Mouse (Mus musculus) cortical plate, adult 2 months (tissue): ENCODE measurements around the gene Cgnl1.

Source experiments
- CTCF ChIP-seq: fragments of 200-500 bp; IDR thresholded peaks from 2 replicates; pipeline ENCODE4 v1.5.1; 2011; ENCODE audit warnings: mild to moderate bottlenecking, control low read depth, low read length; ENCODE audit not compliant: insufficient read depth; ENCODE audit errors: extremely low read depth
- POLR2A ChIP-seq: fragments of 200-500 bp; IDR thresholded peaks from 2 replicates; pipeline ENCODE4 v1.6.1; 2011; ENCODE audit warnings: mild to moderate bottlenecking, low read length, control low read depth; ENCODE audit not compliant: insufficient read depth; ENCODE audit errors: extremely low read depth

GRCm38 (mm10) chr9:71766306-71766705 is 5.1 kb downstream of the Cgnl1 start:
- TF ChIP-seq POLR2A (no peak), CTCF (no peak)
